21 mouse cellular contexts compared by ENCODE assay signal in genomic region chr3:97129410-97129809, GRCm38 (mm10). TPM values are rescaled to one million over a fixed set of nuclear protein-coding genes. Genes with fewer than 3 reads are reported as not detected.
DNase-seq lines count a peak whose midpoint lies in the region; ATAC-seq lines count a peak whose summit lies in the region.
"Had no signal": no experiment of that assay in that cellular context is flagged by ENCODE, and none has a peak within 500 bp of the region (broad histone marks: within the 10 kb centered on the region; RNA-seq: fewer than 3 reads in every experiment).

No protein-coding gene starts in this region.

- H3K4me2 ChIP-seq in forebrain, embryonic 14.5 days (ENCODE audit: low read length) = no peak overlapping the region
- no peak overlapping the region for H3K4me2 ChIP-seq in kidney, embryonic 16.5 days (replicated peaks; ENCODE audit: low read depth, low read length)
- H3K4me2 ChIP-seq: heart, embryonic 11.5 days; heart, embryonic 15.5 days; hindbrain, embryonic 14.5 days had no signal

- no peaks in the 10 kb centered on the region for H3K9me3 ChIP-seq in forebrain, embryonic 14.5 days (replicated peaks; ENCODE audit: control insufficient read depth, low read length)
- H3K9me3 ChIP-seq in kidney, embryonic 16.5 days (ENCODE audit: low read length) = no peaks in the 10 kb centered on the region
- H3K9me3 ChIP-seq: embryonic facial prominence, embryonic 10.5 days; heart, embryonic 15.5 days had no signal

- no peak overlapping the region for H3K9ac ChIP-seq in forebrain, embryonic 14.5 days (ENCODE audit: low read length)
- H3K9ac ChIP-seq in kidney, embryonic 16.5 days (replicated peaks; ENCODE audit: low read length) = no peak overlapping the region
- H3K9ac ChIP-seq: heart, embryonic 15.5 days; hindbrain, embryonic 14.5 days had no signal

- DNase-seq in thymus, postnatal 14 days = peak; percentile 10
- DNase-seq in thymus, adult 18-20 months = no peak
- peak; percentile 92 for DNase-seq in ES-CJ7 (ENCODE audit: low read depth, low spot score)
- DNase-seq in ZHBTc4 (ENCODE audit: low read depth, low spot score) = peak; percentile 77
- peak; percentile 55 for DNase-seq in large intestine, adult 2 months (ENCODE audit: low read depth, low spot score)
- DNase-seq in forebrain, embryonic 14.5 days (ENCODE audit: low spot score) = no peak
- DNase-seq: adrenal gland, adult 8-10 months; adrenal gland, postnatal 36 days; cerebellum, adult 2 months; cerebellum, postnatal 10 days; gastrocnemius, postnatal 10 days; heart, adult 18-20 months; heart, postnatal 14 days had no signal

- H3K36me3 ChIP-seq in forebrain, embryonic 14.5 days (ENCODE audit: control insufficient read depth, insufficient read depth, low read length) = no peaks in the 10 kb centered on the region
- H3K36me3 ChIP-seq in kidney, embryonic 16.5 days (ENCODE audit: insufficient read depth, low read length) = no peaks in the 10 kb centered on the region
- H3K36me3 ChIP-seq: embryonic facial prominence, embryonic 10.5 days; forebrain, embryonic 10.5 days; heart, embryonic 15.5 days had no signal

- no peaks in the 10 kb centered on the region for H3K4me1 ChIP-seq in forebrain, embryonic 14.5 days (ENCODE audit: control insufficient read depth, insufficient read depth, low read length)
- no peaks in the 10 kb centered on the region for H3K4me1 ChIP-seq in kidney, embryonic 16.5 days (ENCODE audit: insufficient read depth, low read length)
- H3K4me1 ChIP-seq: forebrain, embryonic 10.5 days had no signal

- WGBS in large intestine, adult 2 months = 54% methylated on average over 4 of the region's 4 CpGs
- 82% methylated on average over 4 of the region's 4 CpGs for WGBS in forebrain, embryonic 14.5 days
- 83% methylated on average over 4 of the region's 4 CpGs for WGBS in kidney, embryonic 16.5 days

- H3K27me3 ChIP-seq in forebrain, embryonic 14.5 days (replicated peaks; ENCODE audit: control insufficient read depth, insufficient read depth, low read length) = no peaks in the 10 kb centered on the region
- no peaks in the 10 kb centered on the region for H3K27me3 ChIP-seq in kidney, embryonic 16.5 days (ENCODE audit: insufficient read depth, low read length)
- H3K27me3 ChIP-seq: heart, embryonic 15.5 days had no signal

- H3K27ac ChIP-seq in forebrain, embryonic 14.5 days (ENCODE audit: low read depth, low read length) = no peak overlapping the region
- no peak overlapping the region for H3K27ac ChIP-seq in kidney, embryonic 16.5 days (ENCODE audit: low read length)
- H3K27ac ChIP-seq: embryonic facial prominence, embryonic 10.5 days; forebrain, embryonic 10.5 days; heart, embryonic 15.5 days; hindbrain, embryonic 14.5 days had no signal

- H3K4me3 ChIP-seq in forebrain, embryonic 14.5 days (ENCODE audit: low read depth, low read length) = no peak overlapping the region
- no peak overlapping the region for H3K4me3 ChIP-seq in kidney, embryonic 16.5 days (ENCODE audit: low read length)
- H3K4me3 ChIP-seq: embryonic facial prominence, embryonic 10.5 days; forebrain, embryonic 10.5 days; heart, embryonic 15.5 days had no signal

- no peak for ATAC-seq in erythroid progenitor cell, adult 5-6 weeks (replicated peaks; ENCODE audit: low FRiP score, poor library complexity, severe bottlenecking)
- no peak for ATAC-seq in forebrain, embryonic 14.5 days
- no peak for ATAC-seq in kidney, embryonic 16.5 days (ENCODE audit: low FRiP score, low TSS enrichment)
- ATAC-seq: forebrain, embryonic 16.5 days had no signal

RNA-seq across cellular contexts. Expression of gene Acp6, which starts 29.2 kb away (rescaled TPM):
- 52.0 and 74.7 TPM in 2 replicates for polyA plus RNA-seq in large intestine, adult 2 months (2012; rRNA removed)
- total RNA-seq in erythroid progenitor cell, adult 5-6 weeks (2015; ENCODE audit: low replicate concordance) = 8.3 and 13.8 TPM in 2 replicates
- total RNA-seq in erythroid progenitor cell, adult 5-6 weeks (2017; ENCODE audit: low replicate concordance) = 7.2 and 9.9 TPM in 2 replicates
- polyA plus RNA-seq in forebrain, embryonic 14.5 days (2014; fragmentation: Nextera tagmentation; extraction: Ambion mirVana) = 15.6 and 20.4 TPM in 2 replicates
- polyA plus RNA-seq in kidney, embryonic 16.5 days (2015; fragmentation: Nextera tagmentation; extraction: Ambion mirVana) = 59.8 and 60.3 TPM in 2 replicates

Comparison
In these comparisons a context has a peak if more than half of its experiments do, and no peak if none do; other contexts are left out.
1. DNase-seq: peak in thymus, postnatal 14 days (single experiment), ES-CJ7 (single experiment), ZHBTc4 (single experiment) and large intestine, adult 2 months (single experiment); none in thymus, adult 18-20 months (0 of 2) and forebrain, embryonic 14.5 days (single experiment).